Mouse (Mus musculus) MEL (cell line): ENCODE results near the gene Fthl17c. TPM values are rescaled to one million over a fixed set of nuclear protein-coding genes. Genes with fewer than 3 reads are reported as not detected.
"Not testable (repeated sequence)": the region's sequence is repeated elsewhere in the genome, so short reads cannot be mapped to it uniquely, and the experiment has no call there.

ENCODE experiments used
- DNase-seq: peaks from one replicate; pipeline ENCODE4 v3.0.0; 2011; ENCODE audit warnings: low read depth, low spot score
- H3K27ac ChIP-seq: 2 replicates; pipeline ENCODE4 v1.5.1; 2012; ENCODE audit warnings: low read depth, mild to moderate bottlenecking, control low read depth, low read length, moderate library complexity; ENCODE audit not compliant: control insufficient read depth
- H3K27me3 ChIP-seq, 2 experiments: fragments of 150-350 bp in 1 of 2; sonication (generic) in 1 of 2; 2 replicates each; pipeline ENCODE4 v1.6.1; 2012; ENCODE audit warnings: low read length in 2 of 2, mild to moderate bottlenecking in 2 of 2, improper control_type of control experiment in 1 of 2, moderate library complexity in 1 of 2; ENCODE audit not compliant: insufficient read depth in 2 of 2, control insufficient read depth in 1 of 2
- H3K36me3 ChIP-seq, 2 experiments: 2 replicates each; pipeline ENCODE4 v1.6.1; 2012 to 2014; ENCODE audit warnings: low read length in 2 of 2, improper control_type of control experiment in 1 of 2, inconsistent platforms in 1 of 2, mild to moderate bottlenecking in 1 of 2; ENCODE audit not compliant: insufficient read depth in 2 of 2, control insufficient read depth in 1 of 2
- H3K4me1 ChIP-seq, 2 experiments: fragments of 150-350 bp in 1 of 2; sonication (generic) in 1 of 2; 2 replicates each; pipeline ENCODE4 v1.6.1; 2012; ENCODE audit warnings: low read length in 2 of 2, improper control_type of control experiment in 1 of 2, mild to moderate bottlenecking in 1 of 2; ENCODE audit not compliant: insufficient read depth in 2 of 2, control insufficient read depth in 1 of 2
- H3K4me3 ChIP-seq, 2 experiments: fragments of 150-350 bp in 1 of 2; sonication (generic) in 1 of 2; 2 replicates each; pipeline ENCODE4 v1.5.1; 2012; ENCODE audit warnings: low read depth in 2 of 2, low read length in 2 of 2, mild to moderate bottlenecking in 2 of 2, moderate library complexity in 2 of 2, control low read depth in 1 of 2, improper control_type of control experiment in 1 of 2; ENCODE audit not compliant: control insufficient read depth in 1 of 2, insufficient read depth in 1 of 2
- H3K79me2 ChIP-seq: 2 replicates; pipeline ENCODE4 v1.6.1; 2012; ENCODE audit warnings: mild to moderate bottlenecking, low read length, moderate library complexity; ENCODE audit not compliant: control insufficient read depth, poor library complexity, insufficient read depth
- H3K9ac ChIP-seq: 2 replicates; pipeline ENCODE4 v1.6.1; 2012; ENCODE audit warnings: low read depth, mild to moderate bottlenecking, control low read depth, low read length, moderate library complexity; ENCODE audit not compliant: control insufficient read depth, poor library complexity, severe bottlenecking
- H3K9me3 ChIP-seq: fragments of 150-350 bp; sonication (generic); replicated peaks from 2 replicates; pipeline ENCODE4 v1.6.1; 2012; ENCODE audit warnings: mild to moderate bottlenecking, low read length, improper control_type of control experiment, moderate library complexity; ENCODE audit not compliant: insufficient read depth
- CTCF ChIP-seq, 3 experiments: IDR thresholded peaks in 2 of 3; conservative IDR thresholded peaks in 1 of 3; 2 replicates each; pipeline ENCODE4 v1.5.1; 2011 to 2012; ENCODE audit warnings: low read length in 3 of 3, low read depth in 2 of 3, mild to moderate bottlenecking in 2 of 3, improper control_type of control experiment in 1 of 3, inconsistent platforms in 1 of 3, mixed read lengths in 1 of 3, moderate library complexity in 1 of 3; ENCODE audit not compliant: control insufficient read depth in 1 of 3, insufficient read depth in 1 of 3, poor library complexity in 1 of 3, severe bottlenecking in 1 of 3
- E2F4 ChIP-seq: IDR thresholded peaks from 2 replicates; pipeline ENCODE4 v1.6.1; 2011; ENCODE audit warnings: low read depth, low read length, improper control_type of control experiment, borderline replicate concordance
- ELF1 ChIP-seq: IDR thresholded peaks from 2 replicates; pipeline ENCODE4 v1.6.1; 2014; ENCODE audit warnings: low read depth, mild to moderate bottlenecking, inconsistent platforms, low read length, improper control_type of control experiment, moderate library complexity
- GATA1 ChIP-seq: IDR thresholded peaks from 2 replicates; pipeline ENCODE4 v1.6.1; 2011; ENCODE audit warnings: low read depth, low read length, improper control_type of control experiment
- HCFC1 ChIP-seq: IDR thresholded peaks from 2 replicates; pipeline ENCODE4 v1.6.1; 2012; ENCODE audit warnings: low read depth, mild to moderate bottlenecking, inconsistent platforms, low read length, improper control_type of control experiment, moderate library complexity
- JUND ChIP-seq: IDR thresholded peaks from 2 replicates; pipeline ENCODE4 v1.6.1; 2011; ENCODE audit warnings: low read depth, mild to moderate bottlenecking, improper control_type of control experiment, low read length
- MAFK ChIP-seq: IDR thresholded peaks from 2 replicates; pipeline ENCODE4 v1.6.1; 2011; ENCODE audit warnings: low read depth, mild to moderate bottlenecking, low read length, improper control_type of control experiment, borderline replicate concordance
- MAX ChIP-seq: IDR thresholded peaks from 2 replicates; pipeline ENCODE4 v1.6.1; 2011; ENCODE audit warnings: low read length, improper control_type of control experiment
- MAZ ChIP-seq: IDR thresholded peaks from 2 replicates; pipeline ENCODE4 v1.6.1; 2012; ENCODE audit warnings: low read depth, mild to moderate bottlenecking, inconsistent platforms, low read length, improper control_type of control experiment
- NELFE ChIP-seq: IDR thresholded peaks from 2 replicates; pipeline ENCODE4 v1.6.1; 2011; ENCODE audit warnings: low read depth, low read length, improper control_type of control experiment
- NRF1 ChIP-seq: IDR thresholded peaks from 2 replicates; pipeline ENCODE4 v1.6.1; 2014; ENCODE audit warnings: low read depth, mild to moderate bottlenecking, inconsistent platforms, low read length, improper control_type of control experiment, moderate library complexity; ENCODE audit not compliant: poor library complexity, insufficient read depth, severe bottlenecking
- POLR2AphosphoS2 ChIP-seq: IDR thresholded peaks from 2 replicates; pipeline ENCODE4 v1.6.1; 2011; ENCODE audit warnings: low read length, improper control_type of control experiment
- RAD21 ChIP-seq: IDR thresholded peaks from 2 replicates; pipeline ENCODE4 v1.6.1; 2011; ENCODE audit warnings: mild to moderate bottlenecking, low read depth, low read length, improper control_type of control experiment
- SIN3A ChIP-seq: IDR thresholded peaks from 2 replicates; pipeline ENCODE4 v1.6.1; 2012; ENCODE audit warnings: low read length, improper control_type of control experiment, inconsistent platforms
- SMC3 ChIP-seq: IDR thresholded peaks from 2 replicates; pipeline ENCODE4 v1.6.1; 2011; ENCODE audit warnings: low read depth, low read length, improper control_type of control experiment
- USF1 ChIP-seq: IDR thresholded peaks from 2 replicates; pipeline ENCODE4 v1.6.1; 2014; ENCODE audit warnings: low read depth, mild to moderate bottlenecking, inconsistent platforms, low read length, improper control_type of control experiment, moderate library complexity
- ZC3H11A ChIP-seq: IDR thresholded peaks from 2 replicates; pipeline ENCODE4 v1.6.1; 2012; ENCODE audit warnings: low read depth, mild to moderate bottlenecking, inconsistent platforms, low read length, improper control_type of control experiment
- polyA plus RNA-seq, 2 experiments: library from polyadenylated mRNA; stranded (reverse) in 1 of 2; unstranded in 1 of 2; fragments of >175 nt in 1 of 2; fragments of >200 nt in 1 of 2; gene quantifications; 2 replicates each; pipeline versions ENCODE4 v1.2.1 to v1.2.4; 2012; ENCODE audit warnings: low replicate concordance in 2 of 2, low read depth in 1 of 2; ENCODE audit not compliant: insufficient read length in 2 of 2, insufficient read depth in 1 of 2, missing spikeins in 1 of 2
- total RNA-seq: library from RNA; depleted of rRNA; stranded (reverse); fragments of 300-350 nt; gene quantifications from 2 replicates; pipeline ENCODE4 v1.2.3, GENCODE M21; 2012

The Fthl17c gene
- total and polyA plus RNA-seq, 3 experiments, result not detected

DNA sequence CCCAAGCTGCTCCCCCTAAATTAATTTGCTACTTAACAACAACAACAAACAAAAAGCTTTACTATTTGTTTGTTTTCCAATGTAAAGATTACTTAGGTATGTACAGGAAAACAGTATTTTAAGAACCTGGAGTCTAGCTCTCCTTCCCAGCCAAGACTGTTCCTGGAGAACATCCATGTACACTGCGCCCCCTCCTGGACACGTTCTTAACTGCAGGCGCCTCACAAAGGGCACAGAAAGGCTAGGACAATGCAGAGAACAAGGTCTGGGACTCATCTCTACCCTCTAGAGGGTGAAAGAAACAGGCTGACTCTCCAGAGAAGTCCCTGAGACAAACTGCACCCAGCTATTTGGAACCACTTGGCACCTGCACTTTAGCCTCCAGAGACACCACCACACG, 11.7 kb downstream of the Fthl17c start:
- not testable (repeated sequence) for H3K27ac ChIP-seq, H3K36me3 ChIP-seq, H3K4me3 ChIP-seq, H3K9me3 ChIP-seq, H3K79me2 ChIP-seq, H3K27me3 ChIP-seq, H3K9ac ChIP-seq, H3K4me1 ChIP-seq
- TF ChIP-seq CTCF (IDR thresholded peaks at IDR 0.05 in 2 of 3, conservative IDR thresholded peaks at IDR 0.05 in 1 of 3; ENCODE audit: control insufficient read depth in 1 of 3, insufficient read depth in 1 of 3, low read depth in 2 of 3, low read length in 3 of 3, poor library complexity in 1 of 3, severe bottlenecking in 1 of 3), result peak in 2 of 3 experiments; percentile 26 to 39; a peak in 3 of 6 replicates
- peak; percentile 6 for DNase-seq

DNA sequence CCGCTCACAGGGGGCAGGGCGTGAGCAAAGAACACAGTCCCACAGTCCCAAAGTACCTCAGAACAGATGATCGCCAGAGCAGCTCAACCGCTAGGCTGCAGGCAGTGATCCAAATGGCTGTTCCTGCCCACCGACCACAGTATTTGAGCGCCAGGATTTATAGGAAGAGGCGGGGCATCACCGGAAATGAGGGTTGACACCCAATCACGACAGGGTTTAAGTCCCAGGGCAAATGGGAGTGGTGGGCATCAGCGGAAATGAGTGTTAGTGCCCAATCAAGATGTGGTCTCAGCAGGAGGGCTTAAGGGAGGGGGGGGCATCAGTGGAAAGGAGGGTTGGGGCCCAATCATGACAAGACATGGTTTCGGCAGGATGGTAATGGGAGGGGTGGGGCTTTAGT, 13.5 kb downstream of the Fthl17c start, which contains the start of gene Fthl17b:
Fthl17b (minus strand) TSS at position 101 of the 400 bp plus-strand sequence.
- not testable (repeated sequence) for H3K27me3 ChIP-seq, H3K27ac ChIP-seq, H3K36me3 ChIP-seq, H3K79me2 ChIP-seq, H3K4me1 ChIP-seq, H3K9me3 ChIP-seq, H3K9ac ChIP-seq, H3K4me3 ChIP-seq, DNase-seq

DNA sequence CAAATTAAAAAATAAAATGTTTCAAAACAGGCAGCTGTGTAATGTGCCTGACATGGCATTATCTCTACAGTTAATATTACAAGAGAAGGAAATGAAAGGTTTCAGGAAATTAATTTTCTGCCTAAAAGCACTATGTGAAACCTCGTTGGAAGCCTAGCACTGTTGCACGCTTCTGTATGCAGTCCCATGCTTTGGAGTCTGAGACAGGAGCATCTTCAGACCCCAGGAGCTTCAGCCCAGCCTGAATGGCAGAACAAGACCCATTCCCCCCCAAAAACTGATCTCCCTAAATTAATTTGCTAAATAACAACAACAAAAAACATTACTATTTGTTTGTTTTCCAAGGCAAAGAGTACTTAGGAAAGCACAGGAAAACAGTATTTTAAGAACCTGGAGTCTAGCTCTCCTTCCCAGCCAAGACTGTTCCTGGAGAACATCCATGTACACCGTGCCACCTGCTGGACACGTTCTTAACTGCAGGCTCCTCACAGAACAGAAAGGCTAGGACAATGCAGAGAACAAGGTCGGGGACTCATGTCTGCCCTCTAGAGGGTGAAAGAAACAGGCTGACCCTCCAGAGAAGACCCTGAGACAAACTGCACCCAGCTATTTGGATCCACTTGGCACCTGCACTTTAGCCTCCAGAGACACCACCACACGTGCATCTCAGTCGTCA, 28.1 kb downstream of the Fthl17c start:
- H3K36me3 ChIP-seq, H3K79me2 ChIP-seq, H3K27ac ChIP-seq, H3K9ac ChIP-seq, H3K9me3 ChIP-seq, H3K27me3 ChIP-seq, H3K4me3 ChIP-seq, H3K4me1 ChIP-seq: not testable (repeated sequence)
- TF ChIP-seq CTCF (IDR thresholded peaks at IDR 0.05 in 2 of 3, conservative IDR thresholded peaks at IDR 0.05 in 1 of 3; ENCODE audit: control insufficient read depth in 1 of 3, insufficient read depth in 1 of 3, low read depth in 2 of 3, low read length in 3 of 3, poor library complexity in 1 of 3, severe bottlenecking in 1 of 3) (peak; percentile 54 to 78 (median 68)), SMC3 (peak; percentile 73), RAD21 (peak; percentile 57)
- DNase-seq, result peak; percentile 70

DNA sequence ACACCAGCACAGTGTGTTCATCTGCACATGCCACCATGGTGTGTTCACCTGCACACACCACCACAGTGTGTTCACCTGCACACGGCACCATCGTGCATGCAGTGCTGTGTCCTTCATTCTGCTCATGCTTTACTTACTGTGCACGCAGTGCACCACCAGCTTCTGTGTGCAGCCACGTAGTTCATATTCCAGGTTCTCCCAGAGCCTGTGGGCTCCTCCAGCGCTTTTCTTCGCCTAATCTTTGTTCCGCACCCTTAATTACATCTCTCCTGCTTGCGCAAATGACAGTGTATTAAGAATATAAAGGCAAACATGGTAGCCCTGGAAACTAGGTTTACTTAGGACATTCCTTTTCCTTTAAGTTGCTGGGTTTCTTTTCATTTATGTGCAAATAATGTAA, 32.3 kb downstream of the Fthl17c start:
- no peaks in the 10 kb centered on the region for H3K9me3 ChIP-seq
- no peak overlapping the region for H3K27ac ChIP-seq
- H3K36me3 ChIP-seq, result no peaks in the 10 kb centered on the region
- no peak overlapping the region for H3K4me3 ChIP-seq
- DNase-seq, result no peak
- no peaks in the 10 kb centered on the region for H3K27me3 ChIP-seq
- no peak for TF ChIP-seq SIN3A
- no peak for TF ChIP-seq NELFE
- TF ChIP-seq E2F4, result no peak
- no peak for TF ChIP-seq CTCF (IDR thresholded peaks at IDR 0.05 in 2 of 3, conservative IDR thresholded peaks at IDR 0.05 in 1 of 3; ENCODE audit: control insufficient read depth in 1 of 3, insufficient read depth in 1 of 3, low read depth in 2 of 3, low read length in 3 of 3, poor library complexity in 1 of 3, severe bottlenecking in 1 of 3)
- no peak for TF ChIP-seq USF1
- no peak for TF ChIP-seq ELF1
- no peak for TF ChIP-seq GATA1
- no peak for TF ChIP-seq MAZ
- TF ChIP-seq HCFC1, result no peak
- no peak for TF ChIP-seq ZC3H11A
- no peak for TF ChIP-seq MAFK
- TF ChIP-seq MAX, result no peak
- no peak for TF ChIP-seq NRF1
- TF ChIP-seq POLR2AphosphoS2, result no peak
- no peak for TF ChIP-seq JUND
- TF ChIP-seq, all 39 proteins: peak for 0
- no peaks in the 10 kb centered on the region for H3K79me2 ChIP-seq
- H3K4me1 ChIP-seq, result no peaks in the 10 kb centered on the region
- no peak overlapping the region for H3K9ac ChIP-seq
